ENCODE assay signal across 15 mouse cellular contexts in genomic region chr11:80085356-80086055, GRCm38 (mm10). TPM values are rescaled to one million over a fixed set of nuclear protein-coding genes. Genes with fewer than 3 reads are reported as not detected.
DNase-seq lines count a peak whose midpoint lies in the region; ATAC-seq and TF ChIP-seq lines count a peak whose summit lies in the region.
"Had no signal": no experiment of that assay in that cellular context is flagged by ENCODE, and none has a peak within 500 bp of the region (broad histone marks: within the 10 kb centered on the region; RNA-seq: fewer than 3 reads in every experiment).

No protein-coding gene starts in this region.

- H3K4me3 ChIP-seq in neural tube, embryonic 14.5 days (ENCODE audit: low read depth, low read length), result no peak overlapping the region
- H3K4me3 ChIP-seq in neural tube, embryonic 15.5 days (replicated peaks), result no peak overlapping the region
- H3K4me3 ChIP-seq in intestine, embryonic 15.5 days (replicated peaks), result no peak overlapping the region
- no peak overlapping the region for H3K4me3 ChIP-seq in small intestine, adult 2 months (ENCODE audit: low read depth, low read length)
- no peak overlapping the region for H3K4me3 ChIP-seq in midbrain, embryonic 11.5 days (ENCODE audit: low read depth, low read length)
- H3K4me3 ChIP-seq: embryonic facial prominence, embryonic 13.5 days; forebrain, embryonic 12.5 days had no signal

- H3K36me3 ChIP-seq in neural tube, embryonic 14.5 days (ENCODE audit: control insufficient read depth, insufficient read depth, low read length), result no peaks in the 10 kb centered on the region
- no peaks in the 10 kb centered on the region for H3K36me3 ChIP-seq in neural tube, embryonic 15.5 days
- no peaks in the 10 kb centered on the region for H3K36me3 ChIP-seq in intestine, embryonic 15.5 days
- H3K36me3 ChIP-seq in small intestine, adult 2 months (ENCODE audit: control insufficient read depth, insufficient read depth, low read length), result no peaks in the 10 kb centered on the region
- no peaks in the 10 kb centered on the region for H3K36me3 ChIP-seq in midbrain, embryonic 11.5 days (ENCODE audit: control insufficient read depth, insufficient read depth, low read length)
- H3K36me3 ChIP-seq: embryonic facial prominence, embryonic 13.5 days; forebrain, embryonic 12.5 days had no signal

- no peak for TF ChIP-seq CTCF in small intestine, adult 2 months (IDR thresholded peaks at IDR 0.05; ENCODE audit: extremely low read depth, insufficient read length, insufficient replicate concordance, low read depth, low read length)

- H3K27me3 ChIP-seq in neural tube, embryonic 14.5 days (ENCODE audit: control insufficient read depth, insufficient read depth, low read length), result no peaks in the 10 kb centered on the region
- H3K27me3 ChIP-seq in neural tube, embryonic 15.5 days (replicated peaks), result no peaks in the 10 kb centered on the region
- H3K27me3 ChIP-seq in intestine, embryonic 15.5 days (replicated peaks), result no peaks in the 10 kb centered on the region
- H3K27me3 ChIP-seq in small intestine, adult 2 months (ENCODE audit: control insufficient read depth, insufficient read depth, low read length), result no peaks in the 10 kb centered on the region
- H3K27me3 ChIP-seq in midbrain, embryonic 11.5 days (ENCODE audit: control insufficient read depth, insufficient read depth, low read length), result no peaks in the 10 kb centered on the region
- H3K27me3 ChIP-seq: embryonic facial prominence, embryonic 13.5 days; forebrain, embryonic 12.5 days had no signal

- no peaks in the 10 kb centered on the region for H3K9me3 ChIP-seq in neural tube, embryonic 14.5 days (ENCODE audit: control insufficient read depth, low read length)
- H3K9me3 ChIP-seq in neural tube, embryonic 15.5 days (replicated peaks), result no peaks in the 10 kb centered on the region
- H3K9me3 ChIP-seq in intestine, embryonic 15.5 days, result no peaks in the 10 kb centered on the region
- H3K9me3 ChIP-seq in midbrain, embryonic 11.5 days (ENCODE audit: control insufficient read depth, low read length), result no peaks in the 10 kb centered on the region
- H3K9me3 ChIP-seq: embryonic facial prominence, embryonic 13.5 days had no signal

- TF ChIP-seq POLR2A in small intestine, adult 2 months (IDR thresholded peaks at IDR 0.05; ENCODE audit: low read depth, low read length), result no peak

- H3K4me2 ChIP-seq in neural tube, embryonic 14.5 days (ENCODE audit: low read depth, low read length), result no peak overlapping the region
- no peak overlapping the region for H3K4me2 ChIP-seq in neural tube, embryonic 15.5 days
- no peak overlapping the region for H3K4me2 ChIP-seq in intestine, embryonic 15.5 days (replicated peaks)
- no peak overlapping the region for H3K4me2 ChIP-seq in midbrain, embryonic 11.5 days
- H3K4me2 ChIP-seq: embryonic facial prominence, embryonic 13.5 days; forebrain, embryonic 12.5 days had no signal

- no peak overlapping the region for H3K27ac ChIP-seq in neural tube, embryonic 14.5 days (ENCODE audit: low read depth, low read length)
- no peak overlapping the region for H3K27ac ChIP-seq in neural tube, embryonic 15.5 days (replicated peaks)
- H3K27ac ChIP-seq in intestine, embryonic 15.5 days, result 0 out of 2 replicates have a peak overlapping the region, but pooled peaks have one; percentile 24
- peak overlapping the region; percentile 86 for H3K27ac ChIP-seq in small intestine, adult 2 months (ENCODE audit: insufficient read depth, low read depth, low read length)
- H3K27ac ChIP-seq in midbrain, embryonic 11.5 days (ENCODE audit: low read depth, low read length), result no peak overlapping the region
- H3K27ac ChIP-seq: embryonic facial prominence, embryonic 13.5 days; forebrain, embryonic 12.5 days; liver, embryonic 14.5 days had no signal

- peak; percentile 14 for DNase-seq in lung, postnatal 10 days
- DNase-seq in adrenal gland, postnatal 10 days, result no peak
- DNase-seq in midbrain, embryonic 11.5 days (ENCODE audit: low spot score, missing footprints), result no peak
- no peak for DNase-seq in adrenal gland, adult 8-10 months
- DNase-seq: cerebellum, postnatal 14 days; gastrocnemius, postnatal 36 days; heart, postnatal 10 days; thymus, postnatal 36 days had no signal

- H3K9ac ChIP-seq in neural tube, embryonic 14.5 days (replicated peaks; ENCODE audit: low read depth, low read length), result 0 out of 2 replicates have a peak overlapping the region, but pooled peaks have one; percentile 21
- H3K9ac ChIP-seq in neural tube, embryonic 15.5 days (replicated peaks), result no peak overlapping the region
- H3K9ac ChIP-seq in intestine, embryonic 15.5 days, result peak overlapping the region; percentile 13; the same call in 1 of the 2 replicates
- H3K9ac ChIP-seq in midbrain, embryonic 11.5 days (ENCODE audit: low read length), result no peak overlapping the region
- H3K9ac ChIP-seq: embryonic facial prominence, embryonic 13.5 days; forebrain, embryonic 12.5 days; liver, embryonic 14.5 days had no signal

- no peak for ATAC-seq in neural tube, embryonic 14.5 days (ENCODE audit: low read depth)
- ATAC-seq in neural tube, embryonic 15.5 days (ENCODE audit: low FRiP score), result no peak
- no peak for ATAC-seq in intestine, embryonic 15.5 days
- no peak for ATAC-seq in midbrain, embryonic 11.5 days (ENCODE audit: low FRiP score)

- H3K4me1 ChIP-seq in neural tube, embryonic 14.5 days (ENCODE audit: control insufficient read depth, insufficient read depth, low read length), result peaks cover 5% of the 10 kb centered on the region; the same call in 1 of the 2 replicates
- peaks cover 19% of the 10 kb centered on the region for H3K4me1 ChIP-seq in neural tube, embryonic 15.5 days
- peaks cover 9% of the 10 kb centered on the region; the same call in 1 of the 2 replicates for H3K4me1 ChIP-seq in intestine, embryonic 15.5 days (replicated peaks)
- H3K4me1 ChIP-seq in small intestine, adult 2 months (ENCODE audit: control insufficient read depth, insufficient read depth, insufficient read length, low read length), result peaks cover 11% of the 10 kb centered on the region; the same call in 1 of the 2 replicates
- H3K4me1 ChIP-seq in midbrain, embryonic 11.5 days (ENCODE audit: control insufficient read depth, insufficient read depth, low read length), result peaks cover 7% of the 10 kb centered on the region; the same call in 1 of the 2 replicates

- 75% methylated on average over 6 of the region's 6 CpGs for WGBS in neural tube, embryonic 14.5 days
- 86% methylated on average over 6 of the region's 6 CpGs for WGBS in neural tube, embryonic 15.5 days
- WGBS in intestine, embryonic 15.5 days, result 78% methylated on average over 6 of the region's 6 CpGs
- 79% methylated on average over 6 of the region's 6 CpGs for WGBS in small intestine, adult 2 months
- WGBS in midbrain, embryonic 11.5 days, result 81% methylated on average over 6 of the region's 6 CpGs

RNA-seq across cellular contexts. Expression of gene Atad5, which starts 3.7 kb away (rescaled TPM):
- polyA plus RNA-seq in neural tube, embryonic 14.5 days (2014; fragmentation: Nextera tagmentation; extraction: Ambion mirVana), result 4.9 and 5.7 TPM in 2 replicates
- polyA plus RNA-seq in neural tube, embryonic 15.5 days (2015; fragmentation: Nextera tagmentation; extraction: Ambion mirVana), result 3.5 and 6.2 TPM in 2 replicates
- 7.3 and 8.9 TPM in 2 replicates for polyA plus RNA-seq in intestine, embryonic 15.5 days (2015; fragmentation: Nextera tagmentation; extraction: Ambion mirVana)
- 0.10 and 0.18 TPM in 2 replicates for polyA plus RNA-seq in small intestine, adult 2 months (2012; rRNA removed)
- total RNA-seq in adrenal gland, postnatal 10 days (2021), result 1 to 10 TPM; 4.2 to 6.3 TPM
- polyA plus RNA-seq in midbrain, embryonic 11.5 days (2014; fragmentation: Nextera tagmentation; extraction: Ambion mirVana), result 19.1 and 20.1 TPM in 2 replicates
- total RNA-seq in adrenal gland, adult 8-10 months (2022), result 1 to 10 TPM; 2.1 to 3.9 (median 2.8) TPM

RNA-seq across cellular contexts. Expression of gene Crlf3, which starts 4.7 kb away (rescaled TPM):
- 8.0 and 14.5 TPM in 2 replicates for polyA plus RNA-seq in neural tube, embryonic 14.5 days (2014; fragmentation: Nextera tagmentation; extraction: Ambion mirVana)
- polyA plus RNA-seq in neural tube, embryonic 15.5 days (2015; fragmentation: Nextera tagmentation; extraction: Ambion mirVana), result 14.3 and 27.7 TPM in 2 replicates
- polyA plus RNA-seq in intestine, embryonic 15.5 days (2015; fragmentation: Nextera tagmentation; extraction: Ambion mirVana), result 26.4 and 31.7 TPM in 2 replicates
- polyA plus RNA-seq in small intestine, adult 2 months (2012; rRNA removed), result 3.7 and 9.4 TPM in 2 replicates
- 10 to 100 TPM; 22.0 to 26.6 TPM for total RNA-seq in adrenal gland, postnatal 10 days (2021)
- polyA plus RNA-seq in midbrain, embryonic 11.5 days (2014; fragmentation: Nextera tagmentation; extraction: Ambion mirVana), result 29.2 and 30.4 TPM in 2 replicates
- 10 to 100 TPM; 15.7 to 30.6 (median 22.2) TPM for total RNA-seq in adrenal gland, adult 8-10 months (2022)

RNA-seq across cellular contexts. Expression of gene Tefm, which starts 56.5 kb away (rescaled TPM):
- 22.3 and 22.9 TPM in 2 replicates for polyA plus RNA-seq in neural tube, embryonic 14.5 days (2014; fragmentation: Nextera tagmentation; extraction: Ambion mirVana)
- 21.9 and 26.3 TPM in 2 replicates for polyA plus RNA-seq in neural tube, embryonic 15.5 days (2015; fragmentation: Nextera tagmentation; extraction: Ambion mirVana)
- 30.9 and 33.8 TPM in 2 replicates for polyA plus RNA-seq in intestine, embryonic 15.5 days (2015; fragmentation: Nextera tagmentation; extraction: Ambion mirVana)
- 0.60 and 1.1 TPM in 2 replicates for polyA plus RNA-seq in small intestine, adult 2 months (2012; rRNA removed)
- total RNA-seq in adrenal gland, postnatal 10 days (2021), result 10 to 100 TPM; 23.1 to 28.1 TPM
- polyA plus RNA-seq in midbrain, embryonic 11.5 days (2014; fragmentation: Nextera tagmentation; extraction: Ambion mirVana), result 29.7 and 30.3 TPM in 2 replicates
- 10 to 100 TPM; 15.5 to 23.6 (median 17.5) TPM for total RNA-seq in adrenal gland, adult 8-10 months (2022)

Comparison
In these comparisons a context has a peak if more than half of its experiments do, and no peak if none do; other contexts are left out.
1. H3K9ac ChIP-seq: peak in neural tube, embryonic 14.5 days (single experiment) and intestine, embryonic 15.5 days (single experiment); none in neural tube, embryonic 15.5 days (single experiment) and midbrain, embryonic 11.5 days (single experiment).
2. H3K27ac ChIP-seq: peak in intestine, embryonic 15.5 days (single experiment) and small intestine, adult 2 months (single experiment); none in neural tube, embryonic 14.5 days (single experiment), neural tube, embryonic 15.5 days (single experiment) and midbrain, embryonic 11.5 days (single experiment).
3. RNA of gene Tefm, which starts 56.5 kb away (polyA plus RNA-seq): 30.9 to 33.8 TPM in intestine, embryonic 15.5 days, 29.7 to 30.3 TPM in midbrain, embryonic 11.5 days, 22.3 to 22.9 TPM in neural tube, embryonic 14.5 days and 21.9 to 26.3 TPM in neural tube, embryonic 15.5 days; 0.60 to 1.1 TPM in small intestine, adult 2 months; every median in the first group is over 10 times any median in the second.